Mouse (Mus musculus) mature B cell (primary cell): ENCODE measurements around the gene Mea1.

ENCODE experiments used
- in situ Hi-C: fragments of 300-500 bp; cut with MboI; formaldehyde crosslinking; loops from 2 replicates; pipeline ENCODE4 v1.14.3; 2019

Gene Mea1

DNA sequence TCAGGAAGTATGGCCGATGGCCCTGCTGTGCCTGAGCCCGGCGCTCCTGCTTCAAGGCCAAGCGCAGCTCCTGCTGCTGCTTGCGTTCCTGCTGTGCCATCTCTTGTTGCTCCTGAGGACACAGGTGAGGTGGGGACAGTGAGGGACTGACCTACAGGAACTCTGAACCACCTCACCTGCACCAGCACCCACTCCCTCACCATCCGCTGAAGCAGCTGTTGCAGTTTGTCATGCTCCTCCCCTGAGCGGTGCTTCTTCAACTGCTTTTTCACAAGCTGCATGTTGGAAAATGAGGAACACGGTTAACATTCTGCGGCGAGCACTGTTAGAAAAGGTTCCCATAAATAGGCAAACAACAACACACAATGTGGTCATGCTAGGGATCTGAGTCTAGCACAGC is 8.7 kb upstream of the Mea1 start:
- in situ Hi-C loops = no loop called here

DNA sequence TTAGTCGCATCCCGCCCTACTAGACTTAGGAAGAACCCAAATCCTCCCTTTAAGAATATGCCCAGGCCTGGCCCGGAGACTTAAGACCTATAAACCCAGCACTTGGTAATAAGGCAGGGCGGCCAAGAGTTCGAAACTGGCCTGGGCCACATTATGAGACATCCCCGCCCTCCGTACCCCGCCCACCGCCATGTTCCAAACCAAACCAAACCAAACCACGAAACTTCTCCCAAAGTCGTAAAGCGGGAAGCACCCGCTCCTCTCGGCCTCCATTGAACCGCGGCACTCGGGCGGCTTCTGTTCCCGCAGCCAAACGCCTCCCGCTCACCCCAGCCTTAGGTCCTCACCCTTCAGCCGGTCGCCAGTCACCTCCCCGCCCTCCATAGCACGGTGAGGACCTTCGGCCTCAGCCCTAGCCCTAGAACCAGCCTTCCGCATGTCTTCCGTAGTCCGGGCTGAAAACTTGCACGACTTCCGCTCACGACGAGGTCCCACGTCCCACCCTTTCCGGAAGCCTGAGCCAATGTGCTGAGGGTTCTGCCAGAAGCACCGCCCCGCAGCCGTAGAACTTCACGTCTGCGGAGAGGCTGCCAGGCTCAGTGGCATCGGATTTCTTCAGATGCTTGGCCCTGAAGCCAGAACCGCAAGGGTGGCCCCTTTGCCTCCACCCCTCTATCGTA is 4.6 kb upstream of the Mea1 start, which contains the start of gene Rrp36:
TSS of gene Rrp36 (minus strand) at position 503 of the 680 bp plus-strand sequence.
- in situ Hi-C loops = no loop called here

DNA sequence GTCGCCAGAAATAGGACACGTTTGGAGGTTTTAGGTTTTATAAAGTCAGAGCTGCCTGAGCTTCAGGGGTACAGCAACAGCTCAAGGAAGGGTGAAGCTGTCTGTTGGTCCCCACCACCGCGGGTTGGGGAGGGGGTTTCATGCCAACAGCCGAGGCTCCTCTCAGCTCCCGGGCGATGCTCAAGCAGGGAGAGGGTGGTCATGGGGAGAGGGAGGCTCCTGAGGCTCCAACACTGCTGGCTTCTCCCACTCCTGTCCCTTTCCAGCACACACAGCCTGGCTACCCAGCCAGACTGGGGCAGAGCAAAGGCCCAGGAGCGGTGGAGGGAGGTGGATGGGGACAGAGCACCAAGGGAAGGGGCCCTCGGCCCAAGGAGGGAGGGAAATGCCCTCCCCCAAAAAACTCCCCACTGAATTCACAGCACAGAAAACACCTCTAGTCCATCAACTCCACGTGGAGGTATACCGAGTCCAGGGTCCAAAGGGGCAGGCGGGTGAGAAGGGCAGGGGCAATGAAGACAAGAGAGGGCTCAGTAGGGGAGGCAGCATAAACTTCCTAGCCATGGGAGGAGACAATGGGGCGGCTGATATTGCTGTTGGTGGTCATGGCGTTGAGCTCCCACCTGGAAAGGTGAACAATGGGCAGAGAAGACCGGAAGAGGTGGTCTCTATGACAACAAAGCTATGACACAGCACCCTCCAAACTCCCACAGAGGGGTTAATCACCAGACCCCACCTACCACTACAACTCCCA is 3.9 kb upstream of the Mea1 start:
- in situ Hi-C loops = no loop called here

DNA sequence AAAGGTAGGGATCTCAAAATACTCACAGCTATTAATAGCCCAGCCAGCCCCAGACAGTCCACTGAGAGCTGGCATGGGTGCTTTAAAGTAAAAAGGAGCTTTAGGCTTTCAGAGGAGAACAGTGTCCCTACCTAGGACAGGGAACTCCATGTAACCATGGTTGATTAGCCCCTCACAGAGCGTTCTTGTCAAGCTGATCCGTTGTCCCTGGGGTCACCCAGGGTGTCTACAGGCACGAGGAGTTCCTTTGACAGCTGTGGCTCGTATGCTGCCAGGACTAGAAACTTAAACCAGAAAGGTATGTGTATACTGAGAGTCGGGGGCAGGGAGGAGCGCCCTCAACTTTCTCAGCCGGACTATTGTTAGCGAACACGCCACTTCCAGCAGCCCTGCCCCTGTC is 318 bp downstream of the Mea1 start:
- in situ Hi-C loops = no loop called here

DNA sequence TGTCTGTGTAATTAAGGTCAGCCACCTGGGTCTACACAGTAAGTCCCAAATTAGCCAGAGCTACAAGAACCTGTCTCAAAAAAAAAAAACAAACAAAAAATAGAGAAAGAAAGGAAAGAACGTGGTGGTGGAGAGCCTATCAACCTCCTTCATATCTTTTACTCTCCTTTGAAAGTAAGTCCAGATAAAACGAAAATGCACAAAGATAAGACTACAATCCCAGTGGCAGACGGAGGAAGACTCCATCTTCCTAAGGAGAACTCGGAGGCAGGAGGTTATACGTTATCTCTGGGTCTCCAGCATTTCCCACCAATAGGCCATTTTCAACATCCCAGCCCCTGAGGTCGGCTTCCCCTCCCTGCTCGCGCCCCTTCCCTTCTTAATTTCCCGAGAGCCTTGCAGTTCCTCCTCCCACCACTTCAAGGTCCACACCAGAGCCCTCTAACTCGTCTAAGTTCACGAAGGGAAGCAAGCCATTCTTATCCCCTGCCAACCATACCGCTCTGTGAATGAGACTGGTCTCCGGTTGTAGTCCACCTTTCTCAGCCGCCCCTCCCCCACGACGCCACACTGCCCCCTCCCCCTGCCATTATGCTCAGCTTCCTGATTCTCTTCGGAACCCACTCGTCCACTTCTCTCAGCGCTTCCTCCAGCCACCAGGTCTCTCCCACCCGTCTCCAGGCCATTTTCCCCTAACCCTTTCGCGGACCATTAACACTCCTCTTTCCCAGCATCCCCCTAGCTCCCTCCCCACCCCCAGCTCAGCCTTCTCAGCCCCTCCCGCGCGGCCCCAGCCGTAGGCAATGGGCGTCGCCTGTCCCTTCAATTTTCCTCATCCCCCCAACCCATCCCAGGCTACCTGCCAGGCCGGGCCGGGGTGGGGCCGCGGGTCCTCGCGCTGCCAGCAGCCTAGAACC is 1.5 kb downstream of the Mea1 start:
- in situ Hi-C loops = no loop called here

DNA sequence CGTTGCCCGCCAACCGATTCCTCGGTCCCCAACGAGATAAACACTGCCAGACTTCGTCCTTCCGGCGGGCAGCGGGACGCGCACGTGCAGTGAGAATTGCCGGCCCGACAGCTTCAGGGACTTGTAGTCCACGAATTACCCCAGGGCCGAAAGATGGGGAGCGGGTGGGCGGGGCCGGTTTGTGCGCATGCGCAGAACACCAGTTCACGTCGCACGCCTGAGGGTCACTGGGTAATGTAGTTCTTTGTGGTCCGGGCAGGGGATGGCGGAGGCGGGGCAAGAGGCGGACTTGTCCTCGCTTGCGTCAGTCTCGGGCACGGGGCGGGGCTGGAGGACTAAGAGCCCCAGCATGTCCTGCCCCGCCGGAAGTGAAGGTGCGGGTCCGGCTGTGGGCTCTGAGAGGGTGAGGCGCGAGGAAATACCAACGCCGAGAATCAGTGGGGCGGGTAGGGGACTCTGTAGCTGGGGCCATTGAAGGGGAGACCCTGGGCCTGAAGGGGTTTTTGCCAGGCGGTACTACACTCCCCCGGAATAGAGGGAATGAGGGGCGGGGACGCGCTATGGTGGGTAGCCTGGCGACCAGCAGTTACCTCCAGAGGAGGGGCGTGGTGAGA is 2.3 kb downstream of the Mea1 start, which contains the start of gene Klhdc3:
TSS of gene Klhdc3 (minus strand) at position 155 of the 614 bp plus-strand sequence.
- in situ Hi-C loops = no loop called here

DNA sequence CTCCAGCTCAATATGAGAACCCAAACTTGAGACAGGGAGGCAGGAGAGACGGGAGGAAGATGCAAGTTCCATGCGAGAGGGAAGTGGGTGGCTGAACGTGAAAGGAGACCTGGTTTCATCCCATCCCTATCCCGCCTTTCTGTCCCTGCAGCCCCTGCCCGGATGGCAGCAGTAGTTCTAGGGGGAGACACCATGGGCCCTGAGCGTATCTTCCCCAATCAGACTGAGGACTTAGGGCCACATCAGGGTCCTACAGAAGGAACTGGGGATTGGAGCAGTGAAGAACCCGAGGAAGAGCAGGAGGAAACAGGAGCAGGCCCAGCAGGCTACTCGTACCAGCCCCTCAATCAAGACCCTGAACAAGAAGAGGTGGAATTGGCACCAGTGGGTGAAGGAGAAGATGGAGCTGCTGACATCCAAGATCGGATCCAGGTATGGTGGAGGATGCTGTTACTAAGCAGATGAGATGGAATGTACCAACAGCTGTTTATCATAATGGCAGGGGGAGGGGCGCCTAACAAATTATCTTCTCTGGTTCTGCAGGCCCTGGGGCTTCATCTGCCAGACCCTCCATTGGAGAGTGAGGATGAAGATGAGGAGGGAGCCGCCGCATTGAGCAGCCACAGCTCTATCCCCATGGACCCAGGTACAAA is 3.0 kb downstream of the Mea1 start:
- in situ Hi-C loops = no loop called here

DNA sequence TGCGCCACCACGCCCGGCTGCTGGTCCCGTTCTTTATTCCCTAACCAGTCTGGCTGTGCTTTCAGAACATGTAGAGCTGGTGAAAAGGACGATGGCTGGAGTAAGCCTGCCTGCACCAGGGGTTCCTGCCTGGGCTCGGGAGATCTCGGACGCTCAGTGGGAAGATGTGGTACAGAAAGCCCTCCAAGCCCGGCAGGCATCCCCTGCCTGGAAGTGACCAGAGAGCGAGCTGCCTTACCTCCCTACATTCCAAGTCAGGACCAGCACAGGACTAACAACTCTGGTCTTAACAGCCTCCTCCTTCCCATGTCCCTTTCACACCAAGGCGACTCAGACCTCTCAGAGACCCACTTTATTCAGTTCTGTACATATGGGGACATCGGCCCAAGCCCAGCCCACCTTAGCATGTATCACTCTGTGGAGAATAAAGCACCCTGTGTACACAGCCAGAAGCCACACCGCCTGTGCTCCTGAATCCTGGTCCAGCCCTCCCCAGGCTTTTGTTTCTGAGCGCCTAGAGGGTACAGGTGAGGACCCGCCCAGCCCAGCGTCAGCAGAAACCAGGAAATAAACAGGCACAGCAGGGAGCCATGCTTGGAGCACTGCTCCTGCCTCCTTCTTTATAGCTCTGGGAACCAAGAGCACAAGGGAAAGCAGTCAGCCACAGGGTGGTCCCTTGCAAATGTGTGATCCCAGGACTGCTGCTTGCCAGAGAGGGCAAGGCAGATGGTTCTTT is 4.2 kb downstream of the Mea1 start:
- in situ Hi-C loops = no loop called here

DNA sequence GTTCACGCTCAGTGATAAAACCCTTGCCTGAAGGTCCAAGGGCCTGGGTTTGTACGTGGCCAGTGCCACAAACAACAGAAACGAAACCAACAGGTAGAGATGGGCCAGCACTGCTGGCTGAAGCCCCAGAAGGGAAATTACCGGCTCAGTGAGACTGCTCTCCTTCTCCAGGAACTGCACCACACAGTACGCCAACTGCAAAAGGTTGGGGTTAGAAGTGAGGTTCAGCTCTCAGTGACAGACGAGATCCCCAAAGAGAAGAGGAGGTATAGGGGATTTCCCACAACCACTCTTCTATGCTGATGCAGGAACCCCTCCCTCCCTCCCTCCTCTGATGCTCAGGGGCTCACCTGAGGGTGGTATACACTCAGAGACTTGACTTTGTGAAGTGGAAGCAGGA is 7.3 kb downstream of the Mea1 start:
- in situ Hi-C loops = no loop called here

DNA sequence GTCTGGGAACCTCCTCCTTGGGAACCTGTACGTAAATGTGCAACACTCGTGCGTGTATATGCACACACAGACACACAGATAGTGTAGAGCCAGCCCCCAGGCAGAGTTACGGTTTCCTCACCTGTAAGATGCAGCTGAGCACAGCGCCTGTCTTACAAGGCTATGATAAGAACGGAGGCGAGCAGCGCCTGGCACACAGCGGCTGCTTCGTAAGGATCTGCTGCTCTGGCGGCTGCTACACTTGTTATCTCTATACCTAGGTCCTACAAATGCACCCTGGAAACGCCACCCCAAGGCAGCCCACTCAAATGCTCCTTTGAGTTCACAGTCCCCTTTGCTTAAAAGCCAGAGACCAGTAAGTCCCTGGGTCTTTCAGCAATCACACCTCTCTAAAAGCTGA is 12.1 kb downstream of the Mea1 start:
- in situ Hi-C loops = no loop called here

DNA sequence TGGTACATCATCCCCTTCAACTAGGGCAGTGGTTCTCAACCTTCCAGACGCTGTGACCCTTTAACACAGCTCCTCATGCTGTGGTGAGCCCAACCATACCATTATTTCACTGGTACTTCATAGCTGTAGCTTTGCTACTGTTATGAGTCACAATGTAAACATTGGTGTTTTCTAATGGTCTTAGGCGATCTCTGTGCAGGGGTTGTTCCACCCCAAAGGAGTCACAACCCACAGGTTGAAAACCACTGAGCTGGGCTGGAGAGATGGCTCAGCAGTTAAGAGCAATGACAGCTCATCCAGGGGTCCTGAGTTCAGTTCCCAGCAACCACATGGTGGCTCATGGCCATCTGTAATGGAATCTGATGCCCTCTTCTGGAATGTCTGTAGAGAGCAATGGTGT is 12.8 kb downstream of the Mea1 start:
- in situ Hi-C loops = no loop called here

DNA sequence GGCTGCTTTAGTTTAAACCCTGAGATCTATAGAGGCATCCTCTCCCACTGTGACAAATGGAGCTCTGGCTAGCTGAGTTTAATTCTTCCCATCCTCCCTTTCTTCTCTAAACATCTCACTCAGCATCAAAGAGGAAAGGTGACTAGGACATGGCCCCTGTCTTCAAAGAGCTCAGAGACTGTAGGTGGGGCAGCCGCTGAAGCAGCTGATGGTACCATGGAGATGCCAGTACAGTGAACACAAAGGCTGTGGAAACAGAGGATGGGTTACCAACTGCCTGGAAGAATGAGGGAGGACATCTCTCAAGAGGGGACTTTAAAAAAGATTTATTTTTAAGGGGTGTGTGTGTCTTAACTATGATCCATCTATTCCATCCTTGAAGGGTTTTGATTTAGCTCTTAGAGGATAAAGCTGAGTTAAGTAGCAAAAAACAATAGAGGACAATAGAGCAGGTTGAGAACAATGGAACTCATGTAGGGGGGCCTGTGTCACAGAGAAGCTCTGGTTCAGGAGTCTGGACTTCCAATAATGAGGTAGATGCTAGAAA is 16.0 kb downstream of the Mea1 start:
- in situ Hi-C loops = no loop called here

DNA sequence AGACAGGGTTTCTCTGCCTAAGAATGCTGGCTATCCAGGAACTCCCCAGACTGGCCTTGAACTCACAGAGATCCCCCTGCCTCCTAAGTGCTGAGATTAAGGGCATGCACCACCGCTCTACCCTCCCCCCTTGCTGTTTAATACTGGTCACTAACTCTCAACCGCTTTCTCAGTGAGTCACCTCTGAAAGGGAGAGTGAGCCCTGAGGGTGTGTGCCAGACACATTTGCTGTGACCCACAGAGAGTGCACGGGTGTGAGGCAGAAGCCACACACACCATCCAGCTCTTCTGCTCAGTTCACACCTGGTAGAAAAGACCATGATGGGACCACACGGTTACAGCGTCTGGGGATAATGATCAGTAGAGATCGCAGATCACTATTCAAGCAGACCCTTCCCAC is 19.9 kb downstream of the Mea1 start:
- in situ Hi-C loops = no loop called here

DNA sequence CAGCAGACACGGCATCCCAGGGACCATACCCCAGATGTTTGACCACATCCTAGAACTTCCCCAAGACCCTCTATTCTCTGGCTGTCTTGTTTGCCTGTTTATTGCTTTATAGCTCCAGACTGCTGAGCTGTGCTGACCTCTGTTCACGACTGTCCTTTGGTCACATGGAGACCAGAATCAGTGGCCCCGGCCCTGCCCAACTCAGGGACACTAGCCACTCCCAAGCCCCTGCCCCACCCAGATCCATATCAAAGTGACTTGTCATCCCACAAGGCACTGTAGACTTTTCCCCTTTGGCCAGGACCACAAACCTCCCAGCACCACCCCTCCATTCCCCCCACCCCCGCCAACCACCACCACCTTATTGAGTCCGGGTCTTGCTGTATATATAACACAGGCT is 20.7 kb downstream of the Mea1 start:
- in situ Hi-C loops = no loop called here

DNA sequence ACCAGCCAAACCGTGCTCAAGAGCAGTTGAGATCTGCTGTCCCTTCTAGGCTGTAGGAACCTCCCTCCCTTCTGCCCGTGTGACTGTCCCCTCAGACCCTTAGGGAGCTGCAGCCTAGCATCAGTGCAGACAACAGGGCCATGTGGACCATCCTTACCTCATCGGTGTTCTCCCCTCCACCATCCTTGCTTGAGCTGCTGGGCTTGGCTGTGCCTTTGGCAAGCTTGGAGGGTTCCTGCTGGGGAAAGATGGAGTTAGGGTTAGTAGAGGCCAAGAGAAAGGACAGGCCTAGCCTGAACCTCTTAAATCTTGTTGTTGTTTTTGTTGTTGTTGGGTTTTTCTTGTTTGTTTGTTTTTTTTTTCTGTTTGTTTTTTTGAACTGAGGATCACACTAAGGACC is 21.3 kb downstream of the Mea1 start:
- in situ Hi-C loops = no loop called here

DNA sequence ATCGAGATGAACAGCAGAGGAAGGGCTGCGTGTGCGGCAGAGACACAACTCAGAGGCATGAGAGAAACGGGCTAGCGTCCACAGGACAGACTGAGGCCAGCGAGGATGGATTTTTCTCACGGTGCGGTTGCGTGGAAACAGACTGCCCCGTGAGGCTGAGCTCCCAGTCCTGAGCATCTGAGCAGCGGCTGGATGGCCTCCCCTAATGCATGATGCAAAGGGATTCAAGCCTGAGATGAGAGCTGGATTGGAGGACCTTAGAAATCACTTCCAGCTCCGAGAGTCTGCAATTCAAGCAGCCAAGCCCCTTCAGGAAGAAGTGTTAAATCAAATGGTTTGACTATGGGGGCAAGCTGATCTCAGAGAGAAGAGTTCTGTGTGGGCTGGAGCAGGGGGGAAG is 22.9 kb downstream of the Mea1 start:
- in situ Hi-C loops = no loop called here

DNA sequence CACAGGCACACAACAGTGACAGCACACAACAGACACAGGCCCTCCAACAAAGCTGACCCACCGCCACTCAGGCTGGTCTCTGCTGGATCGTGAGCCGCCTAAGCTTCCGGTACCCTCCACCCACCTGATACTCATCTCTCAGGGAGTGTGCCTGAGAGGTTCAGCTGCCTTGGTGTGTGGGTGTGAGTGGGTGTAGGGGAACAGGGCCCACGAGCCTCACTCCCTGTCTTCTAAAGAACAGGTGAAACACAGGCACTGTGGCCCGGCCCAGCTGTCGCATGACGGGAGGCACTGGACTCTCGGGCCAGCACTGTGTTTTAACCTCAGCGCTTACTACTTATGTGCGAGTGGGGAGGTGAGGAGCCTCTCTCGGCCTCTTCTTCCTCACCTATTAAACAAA is 23.5 kb downstream of the Mea1 start:
- in situ Hi-C loops = no loop called here

DNA sequence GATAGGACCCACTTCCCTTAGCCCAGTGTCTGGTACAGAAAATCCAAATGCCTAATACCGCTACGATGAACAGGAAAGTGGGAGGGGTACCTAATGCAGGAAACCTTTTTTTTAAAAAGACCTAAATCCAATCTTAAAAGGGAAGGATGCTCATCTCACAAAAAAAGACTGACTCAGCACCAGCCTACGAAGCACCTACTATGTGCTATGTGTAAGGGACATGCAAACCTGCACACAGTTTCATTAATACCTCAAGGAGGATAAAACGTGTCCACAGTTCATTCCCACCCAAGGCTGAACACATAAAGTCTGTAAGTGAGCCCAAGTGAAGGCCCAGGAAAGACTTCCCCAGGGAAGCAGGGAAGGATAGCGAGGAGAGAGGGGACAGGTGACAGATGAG is 23.9 kb downstream of the Mea1 start:
- in situ Hi-C loops = no loop called here

DNA sequence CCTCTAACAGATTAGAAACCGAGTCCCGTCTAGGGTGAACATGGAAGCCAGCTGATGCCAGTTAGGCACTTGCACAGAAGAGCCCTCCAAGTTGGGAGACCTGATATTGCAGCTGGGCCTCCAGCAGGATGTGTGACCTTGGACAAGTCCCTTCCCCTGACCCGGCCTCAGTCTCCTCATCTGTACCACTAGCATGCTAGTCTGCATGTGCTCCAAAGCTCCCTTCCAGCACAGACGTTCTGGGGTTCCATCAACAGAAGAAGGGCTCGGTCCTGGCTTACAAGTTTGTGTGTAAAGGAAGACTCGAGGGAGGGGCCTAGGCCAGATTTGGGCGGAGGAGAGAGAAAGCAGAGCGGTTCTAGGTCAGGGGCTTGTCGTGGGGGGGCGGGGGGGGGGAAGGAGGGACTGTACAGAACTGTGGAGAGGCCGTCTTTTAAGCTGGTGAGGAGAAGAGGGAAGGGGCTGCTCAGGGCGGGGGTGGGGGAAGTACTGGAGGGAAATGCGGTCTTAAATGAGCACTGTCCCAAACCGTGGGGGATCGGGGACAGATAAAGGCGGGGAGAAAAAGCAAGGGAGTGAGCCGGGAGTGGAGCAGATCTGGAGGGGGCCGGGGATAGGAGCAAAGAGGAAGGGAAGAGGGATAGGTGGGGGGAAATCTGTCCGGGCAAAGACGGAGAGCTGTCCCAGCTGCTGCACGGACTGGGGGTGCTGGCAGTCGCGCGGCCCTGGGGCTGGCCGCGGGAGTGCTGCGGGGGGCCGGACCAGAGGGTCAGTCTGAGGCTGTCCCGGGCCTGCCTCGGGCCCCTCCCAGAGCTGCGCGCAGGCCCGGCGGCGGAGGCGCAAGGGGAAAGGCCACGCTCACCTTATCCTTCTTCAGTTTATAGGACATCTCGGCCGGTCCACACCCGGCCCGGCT is 25.6 kb downstream of the Mea1 start:
- in situ Hi-C loops = no loop called here
